Mouse (Mus musculus) brain, embryonic 18.5 days (tissue): Measurements from ENCODE around the gene Tcte2.
A peak's percentile ranks its signal among the peaks of the same experiment; 100 is the strongest.
"Not testable (repeated sequence)": the region's sequence is repeated elsewhere in the genome, so short reads cannot be mapped to it uniquely, and the experiment has no call there.

Experiments
- DNase-seq: peaks from one replicate; pipeline ENCODE4 v3.0.0-alpha.2; 2012; ENCODE audit warnings: low read depth, low spot score

Gene Tcte2

DNA sequence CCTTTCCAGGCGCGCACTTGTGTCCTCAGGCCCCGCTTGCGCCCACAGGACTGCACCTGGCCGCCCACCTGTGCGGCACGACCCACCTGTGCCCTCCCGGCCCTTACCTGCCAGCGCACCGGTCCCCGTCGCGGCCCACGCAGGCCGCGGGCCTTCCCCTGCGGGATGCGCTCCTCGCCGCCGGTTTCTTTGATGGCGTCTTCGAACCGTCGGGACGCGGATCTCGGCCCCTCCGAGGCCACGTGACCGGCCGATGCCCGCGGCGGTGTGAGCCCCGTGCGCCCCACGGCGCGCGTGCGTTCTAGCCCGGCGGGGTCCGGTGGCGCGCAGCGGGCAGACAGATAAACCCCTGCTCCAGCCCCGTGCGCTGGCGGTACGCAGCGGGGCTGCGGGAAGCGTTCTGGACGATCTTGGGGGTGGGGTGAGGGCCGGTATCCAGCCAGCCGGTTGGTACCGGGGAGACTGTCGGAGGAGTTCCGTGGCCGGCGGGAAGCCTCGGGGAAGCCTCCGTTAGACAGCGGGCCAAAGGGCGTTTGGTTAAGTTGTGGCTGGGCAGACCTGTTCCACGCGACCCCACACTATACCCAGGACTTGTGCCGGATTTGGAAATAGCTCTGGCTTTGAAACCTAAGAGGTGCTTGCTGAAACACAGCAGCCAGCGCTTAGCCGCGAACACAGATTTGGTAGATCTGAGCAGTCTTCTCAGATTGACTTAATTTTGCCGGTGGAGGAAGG lies at the start of gene Tcte2:
Gene Tcte2 (minus strand): TSS at position 647 of the 735 bp plus-strand sequence.
- no peak for DNase-seq

DNA sequence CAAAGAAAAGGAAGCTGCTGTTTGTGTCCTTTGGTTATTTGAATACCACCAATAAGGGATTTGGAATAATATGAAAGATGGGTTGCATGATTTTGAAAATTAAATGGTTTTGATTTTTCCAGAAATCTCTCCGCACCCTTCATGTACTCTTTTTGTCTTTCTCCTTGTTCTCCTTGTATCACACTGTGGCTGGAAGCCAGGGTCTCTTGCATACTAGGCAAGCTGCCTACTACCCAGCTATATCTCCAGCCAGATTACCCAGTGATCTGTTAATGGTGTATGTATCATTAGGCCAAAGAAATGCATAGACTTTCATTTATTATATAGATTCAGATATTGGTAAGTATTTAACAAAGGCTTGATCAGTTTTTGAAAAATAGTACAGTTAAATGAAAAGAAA lies 44.4 kb upstream of the Tcte2 start:
- no peak for DNase-seq

DNA sequence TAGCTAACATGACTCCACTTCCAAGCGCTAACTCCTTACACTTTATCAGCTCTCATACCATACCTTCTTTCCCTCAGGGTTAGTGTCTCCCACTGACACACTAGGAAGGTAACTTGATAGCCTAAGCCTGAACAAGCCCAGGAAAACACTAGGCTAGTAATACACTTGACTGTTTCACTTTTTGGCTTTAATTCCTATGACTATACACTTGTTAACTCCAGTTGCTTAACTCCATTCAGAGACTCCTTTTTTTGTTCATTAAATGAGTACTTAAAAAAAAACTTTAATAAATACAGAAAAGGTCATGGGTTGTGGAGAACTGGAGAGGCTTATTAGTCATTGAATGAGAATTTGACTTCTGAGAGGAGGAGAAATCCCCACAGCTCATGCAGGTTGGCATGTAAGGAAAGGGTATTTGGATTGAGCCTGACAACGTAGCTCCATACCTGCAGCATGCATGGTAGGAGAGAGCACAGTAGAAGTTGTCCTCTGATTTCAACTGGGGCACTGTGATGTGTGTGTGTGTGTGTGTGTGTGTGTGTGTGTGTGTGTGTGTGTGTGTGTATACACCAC lies 41.3 kb upstream of the Tcte2 start:
- DNase-seq: no peak

DNA sequence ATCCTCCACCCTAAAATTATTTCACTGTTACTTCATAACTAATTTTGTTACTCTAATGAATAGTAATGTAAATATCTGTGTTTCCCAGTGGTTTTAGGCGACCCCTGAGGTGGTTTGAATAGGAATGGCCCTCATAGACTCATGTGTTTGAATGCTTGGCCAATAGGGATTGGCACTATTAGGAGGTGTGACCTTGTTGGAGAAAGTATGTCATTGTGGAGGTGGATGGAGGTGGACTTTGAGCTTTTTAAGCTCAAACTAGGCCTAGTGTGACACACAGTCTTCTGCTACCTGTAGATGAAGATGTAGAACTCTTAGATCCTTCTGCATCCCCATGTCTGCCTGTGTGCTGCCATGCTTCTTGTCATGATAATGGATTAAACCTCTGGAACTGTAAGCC lies 36.1 kb upstream of the Tcte2 start:
- DNase-seq: no peak

DNA sequence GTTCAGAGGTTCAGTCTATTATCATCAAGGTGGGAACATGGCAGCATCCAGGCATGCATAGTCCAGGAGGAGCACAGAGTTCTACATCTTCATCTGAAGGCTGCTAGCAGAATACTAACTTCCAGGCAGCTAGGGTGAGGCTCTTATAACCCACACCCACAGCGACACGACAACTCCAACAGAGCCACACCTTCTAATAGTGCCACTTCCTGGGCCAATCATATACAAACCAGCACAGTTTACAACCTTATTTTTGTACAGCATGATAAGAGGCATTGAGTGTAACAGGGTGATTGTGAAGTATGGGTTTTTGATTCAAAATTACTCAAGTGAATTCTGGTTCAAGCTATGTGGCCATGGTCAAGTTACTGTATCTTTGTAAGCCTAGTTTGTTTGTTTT lies 28.4 kb upstream of the Tcte2 start:
- not testable (repeated sequence) for DNase-seq

DNA sequence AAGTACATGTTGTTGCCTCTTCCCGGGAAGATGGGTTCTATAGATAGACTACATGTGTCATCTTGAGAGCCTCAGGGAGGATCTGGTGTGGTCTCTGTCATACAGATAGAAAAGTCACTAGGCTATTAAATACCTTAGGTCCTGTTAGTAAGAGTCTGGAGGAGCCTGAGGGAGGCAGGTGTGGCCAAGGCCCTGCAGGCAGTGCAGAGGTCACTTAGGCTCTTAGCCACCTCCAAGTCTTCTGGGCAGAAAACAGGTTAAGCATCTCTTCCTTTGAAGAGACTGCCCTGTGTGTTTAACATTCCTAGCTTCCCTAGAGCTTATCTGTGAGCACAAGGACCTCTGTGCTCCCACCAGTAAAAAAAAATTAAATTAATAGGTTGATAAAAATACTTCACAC lies 21.8 kb upstream of the Tcte2 start:
- no peak for DNase-seq

DNA sequence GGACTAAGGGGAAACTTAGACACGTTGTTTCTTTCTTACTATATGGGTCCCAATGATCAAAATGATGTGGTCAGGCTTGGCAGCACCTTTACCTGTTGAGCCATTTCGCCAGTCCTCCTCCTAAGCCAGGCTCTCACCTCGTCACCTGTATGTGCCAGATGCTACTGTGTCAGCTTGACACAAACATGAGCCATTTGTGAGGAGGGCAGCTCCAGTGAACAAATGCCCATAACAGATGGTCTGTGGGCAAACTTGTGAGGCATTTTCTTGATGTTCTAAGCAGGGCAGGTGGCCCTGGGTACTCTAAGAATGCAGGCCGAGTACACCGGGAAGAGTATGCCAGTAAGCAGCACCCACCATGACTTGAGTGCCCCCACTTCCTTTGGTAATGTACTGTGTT lies 20.3 kb upstream of the Tcte2 start:
- DNase-seq: no peak

DNA sequence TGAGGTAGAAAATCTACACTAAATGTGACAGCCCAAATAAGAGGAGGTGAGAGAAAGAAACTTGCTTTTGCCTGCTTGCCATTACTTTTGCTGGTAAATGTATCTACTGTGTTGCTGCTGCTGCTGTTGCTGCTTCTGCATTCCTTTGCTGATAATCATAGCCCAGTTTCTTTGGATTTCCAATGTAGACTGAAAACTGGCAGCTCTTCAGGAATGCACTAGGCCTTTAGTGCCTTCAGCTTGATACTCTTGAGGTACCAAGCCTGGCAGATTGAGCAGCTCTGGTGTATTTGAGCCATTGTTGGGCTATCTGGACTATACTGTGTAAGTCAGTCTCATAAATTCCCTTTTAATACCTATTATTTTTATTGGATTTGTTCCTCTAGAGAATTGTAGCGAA lies 17.2 kb upstream of the Tcte2 start:
- no peak for DNase-seq

DNA sequence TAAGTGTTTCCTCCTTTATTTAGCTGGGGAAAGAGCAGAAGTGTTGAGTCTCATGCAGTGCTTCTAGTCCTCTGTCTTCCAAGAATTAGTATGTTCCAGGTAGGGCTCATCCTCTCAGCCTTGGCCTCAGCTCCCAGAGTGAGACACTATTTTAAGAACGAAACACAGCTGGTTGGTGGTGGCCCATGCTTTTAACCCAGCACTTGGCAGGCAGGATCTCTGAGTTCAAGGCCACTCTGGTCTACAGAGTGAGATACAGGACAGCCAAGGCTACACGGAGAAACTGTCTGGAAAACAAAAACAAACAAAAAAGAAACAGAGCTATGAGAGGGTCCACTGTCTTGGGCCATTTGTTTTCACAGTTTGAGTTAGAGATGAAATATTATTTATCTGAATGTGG lies 16.1 kb upstream of the Tcte2 start:
- no peak for DNase-seq

DNA sequence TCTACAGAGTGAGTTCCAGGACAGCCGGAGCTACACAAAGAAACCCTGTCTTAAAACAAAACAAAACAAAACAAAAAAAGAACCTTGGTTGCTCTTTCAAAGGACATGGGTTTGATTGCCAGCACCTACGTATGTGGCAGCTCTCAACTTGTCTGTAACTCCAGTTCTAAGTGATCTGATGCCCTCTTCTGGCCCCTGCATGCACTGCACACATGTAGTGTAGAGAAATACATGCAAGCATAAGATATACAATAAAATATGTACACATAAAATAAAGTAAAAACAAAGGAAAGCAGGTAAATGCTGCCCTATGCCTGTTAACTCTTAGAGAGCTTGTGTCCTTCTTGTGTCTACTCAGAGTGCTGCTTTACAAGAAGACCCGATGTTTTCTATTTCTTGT lies 7.6 kb upstream of the Tcte2 start:
- DNase-seq: no peak

DNA sequence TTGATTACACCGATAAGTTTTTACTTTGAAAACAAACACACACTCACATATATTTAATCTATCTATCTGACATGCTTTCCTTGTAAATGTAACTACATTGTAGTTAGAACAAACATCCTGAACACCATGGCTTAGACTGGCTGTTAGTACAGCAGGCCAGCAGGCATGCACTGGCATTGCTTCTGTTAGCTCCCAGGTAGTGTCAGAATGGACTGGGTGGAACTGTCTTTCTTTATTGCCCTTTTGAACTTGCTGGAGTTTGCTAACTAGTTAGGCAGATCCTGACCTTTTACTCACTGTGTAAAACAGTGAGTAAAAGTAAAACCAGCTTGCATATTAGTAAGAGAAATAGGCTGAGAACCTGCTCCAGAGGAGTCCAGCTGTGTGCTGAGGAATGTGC lies 6.9 kb upstream of the Tcte2 start:
- no peak for DNase-seq

DNA sequence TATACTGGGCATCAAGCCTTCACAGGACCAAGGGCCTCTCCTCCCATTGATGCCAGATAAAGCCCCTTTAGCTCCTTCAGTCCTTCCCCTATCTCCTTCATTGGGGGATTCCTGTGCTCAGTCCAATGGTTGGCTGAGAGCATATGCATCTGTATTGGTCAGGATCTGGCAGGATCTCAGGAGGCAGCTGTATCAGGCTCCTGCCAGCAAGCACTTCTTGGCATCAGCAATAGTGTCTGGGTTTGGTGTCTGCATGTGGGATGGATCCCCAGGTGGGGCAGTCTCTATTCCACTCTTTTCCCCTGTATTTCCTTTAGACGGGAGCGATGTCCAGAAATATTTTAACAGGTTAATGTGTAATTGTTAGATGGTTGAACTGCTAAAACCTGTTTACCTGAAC lies 3.3 kb upstream of the Tcte2 start:
- not testable (repeated sequence) for DNase-seq

DNA sequence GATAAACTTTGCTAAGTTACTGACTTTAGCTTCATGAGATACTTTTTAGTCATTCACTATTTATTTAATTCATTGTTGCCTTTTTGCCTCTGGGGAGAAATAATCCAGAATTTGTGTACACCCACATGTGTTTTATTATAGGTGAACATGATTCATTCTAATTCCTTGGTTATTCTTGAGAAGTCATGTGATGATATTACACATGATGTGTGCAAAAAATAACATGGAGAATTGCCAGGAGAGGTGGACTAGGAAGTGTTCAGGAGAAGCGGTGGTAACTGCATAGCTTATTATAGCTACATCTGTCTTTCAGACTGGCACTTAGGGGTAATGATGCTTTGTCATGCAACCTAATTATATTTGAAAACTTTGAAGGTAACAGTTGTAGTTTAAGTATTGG lies 2.2 kb upstream of the Tcte2 start:
- no peak for DNase-seq

DNA sequence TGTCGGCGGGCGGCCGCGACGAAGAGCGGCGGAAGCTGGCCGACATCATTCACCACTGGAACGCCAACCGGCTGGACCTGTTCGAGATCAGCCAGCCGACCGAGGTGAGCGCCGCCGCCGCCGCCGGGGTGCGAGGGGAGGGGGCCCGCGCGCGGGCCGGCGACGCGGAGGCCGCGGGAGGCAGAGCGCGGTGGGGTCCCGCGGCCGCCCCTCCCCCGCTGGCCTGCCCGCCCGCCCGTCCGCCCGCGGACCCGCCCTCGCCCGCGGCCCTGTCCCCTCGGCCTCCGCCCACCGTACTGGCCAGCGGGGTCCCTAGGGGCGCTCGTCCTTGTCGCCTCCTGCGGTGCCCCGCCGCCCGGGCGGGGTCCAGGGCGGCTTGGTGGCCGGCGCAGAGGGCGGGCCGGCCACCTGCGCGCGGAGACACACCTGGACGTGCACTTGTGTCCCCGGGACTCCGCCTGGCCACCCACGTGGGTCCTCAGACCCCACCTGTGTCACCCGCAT lies 898 bp downstream of the Tcte2 start:
- no peak for DNase-seq

DNA sequence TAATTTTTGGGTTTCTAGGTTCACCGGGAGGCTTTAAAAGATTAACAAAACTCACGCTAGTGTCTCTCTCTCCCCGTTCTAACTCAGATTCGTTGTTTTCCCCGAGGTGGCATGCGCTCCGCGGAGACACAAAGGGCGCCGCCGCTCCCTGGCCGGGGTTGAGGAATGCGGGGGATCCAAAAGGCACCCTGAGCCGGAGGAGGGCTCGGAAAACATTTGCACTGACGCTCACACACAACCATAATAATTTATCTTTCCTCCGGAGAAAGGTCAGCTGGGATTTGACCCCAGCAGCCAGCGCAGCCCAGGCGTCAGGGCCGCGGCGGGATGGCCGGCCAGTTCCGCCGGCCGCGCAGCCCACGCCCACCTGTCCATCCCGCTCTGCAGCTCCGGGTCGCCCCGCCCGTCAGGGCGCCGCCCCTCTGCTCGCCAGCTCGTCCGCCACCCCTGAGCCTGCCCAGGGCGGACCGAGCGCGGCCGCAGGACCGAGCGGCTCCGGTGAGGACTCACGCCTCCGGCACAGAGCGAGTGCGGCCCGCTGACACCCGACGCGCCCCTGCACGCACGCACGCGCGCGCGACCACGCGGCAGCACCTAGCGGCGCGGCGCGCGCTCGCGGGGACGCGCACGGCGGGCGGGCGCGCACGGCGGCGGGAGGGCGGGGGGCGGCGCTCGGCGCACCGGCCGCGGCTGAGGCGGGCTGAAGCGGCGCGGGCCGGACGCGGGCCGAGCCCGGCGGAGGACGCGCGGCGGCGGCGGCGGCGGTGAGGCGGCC lies 1.6 kb downstream of the Tcte2 start, which contains the start of gene Afdn:
Gene Afdn (plus strand): TSS at position 687 of the 775 bp plus-strand sequence.
- peak; percentile 59 for DNase-seq

DNA sequence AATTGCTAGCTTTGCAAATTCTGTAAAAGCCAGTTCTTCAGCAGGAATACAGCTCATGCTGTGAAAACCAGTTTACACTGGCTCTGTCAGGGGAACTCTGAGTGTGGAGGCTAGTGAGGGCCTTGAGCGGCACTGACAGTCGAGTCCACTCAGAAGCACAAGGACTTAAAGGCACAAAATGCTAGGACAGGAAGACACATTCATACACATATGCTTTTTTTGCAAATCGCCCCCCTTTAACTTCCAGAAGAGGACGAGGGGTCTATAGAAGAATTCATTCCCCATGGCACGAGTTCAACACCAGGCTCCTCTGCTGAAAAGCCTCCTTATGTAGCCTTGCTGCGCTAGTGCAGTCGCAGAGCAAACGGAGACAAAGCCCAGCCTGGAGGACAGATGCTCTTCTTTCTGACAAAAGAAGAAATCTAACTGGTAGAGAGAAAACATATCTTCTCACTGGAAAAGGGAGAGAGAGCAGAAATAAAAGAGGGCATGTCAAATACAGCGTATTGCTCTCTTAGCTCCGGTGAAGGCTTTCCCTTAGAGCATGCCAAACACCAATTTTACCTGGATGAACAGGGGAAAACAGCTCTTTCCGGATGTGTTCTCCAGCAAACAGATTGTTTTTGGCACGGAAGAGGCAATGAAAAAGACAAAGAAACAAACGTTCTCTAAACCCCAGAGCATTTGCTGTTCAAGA lies 2.3 kb downstream of the Tcte2 start:
- DNase-seq: peak; percentile 58

DNA sequence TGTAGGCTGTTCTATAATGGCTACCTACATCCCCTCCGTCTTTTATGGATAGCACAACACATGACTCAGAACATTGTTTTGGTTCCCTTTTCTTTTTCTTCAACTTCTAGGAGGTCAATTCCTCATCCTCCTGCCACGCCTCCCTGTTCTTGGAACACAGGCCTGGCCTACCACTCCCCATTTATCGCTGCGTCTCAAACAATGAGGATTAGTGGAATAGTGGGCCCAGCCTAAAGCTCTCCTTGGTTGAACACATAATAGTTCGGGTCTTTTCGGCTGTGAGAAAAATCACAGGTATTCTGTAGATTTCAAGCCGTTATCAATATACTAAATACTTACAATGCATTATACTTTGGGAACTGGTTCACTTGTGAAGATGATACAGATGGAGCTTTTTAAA lies 3.0 kb downstream of the Tcte2 start:
- DNase-seq: no peak

DNA sequence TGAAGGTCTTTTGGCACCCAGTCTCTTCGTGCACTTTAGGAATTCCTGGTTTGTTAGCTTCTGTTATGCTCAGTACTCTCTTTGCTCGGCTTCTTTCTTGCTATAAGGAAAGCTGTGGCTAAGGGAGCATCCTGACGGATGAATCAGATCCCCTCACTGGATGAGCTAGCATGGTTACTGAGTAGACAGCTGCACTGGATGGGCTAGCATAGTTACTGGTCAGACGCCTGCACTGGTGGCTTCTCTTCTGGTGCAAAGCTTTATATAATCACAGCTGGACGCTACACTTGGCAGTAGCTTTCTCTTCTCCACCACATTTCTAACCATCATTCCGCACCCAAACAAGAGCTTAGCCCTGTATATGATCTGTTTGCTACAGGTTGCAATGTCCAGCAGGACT lies 6.7 kb downstream of the Tcte2 start:
- DNase-seq: no peak

DNA sequence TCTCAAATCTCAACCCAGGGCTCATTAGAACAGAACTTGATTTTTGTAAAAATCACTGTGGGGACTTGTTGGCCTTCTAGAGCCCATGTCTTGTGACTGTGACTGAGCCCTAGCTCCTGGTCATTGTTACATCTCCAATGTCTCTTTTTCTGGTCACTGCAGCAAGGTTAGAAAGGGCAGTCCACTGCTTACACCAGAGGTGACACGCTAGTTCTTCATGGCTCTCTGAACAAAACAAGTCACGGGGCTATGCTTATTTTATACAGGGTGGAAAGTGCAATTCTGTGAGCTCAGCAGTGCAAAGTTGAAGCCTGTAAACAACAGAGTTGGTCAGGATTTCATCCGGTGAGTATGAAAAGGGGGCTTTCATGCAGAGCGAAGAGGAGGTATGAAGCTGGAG lies 7.7 kb downstream of the Tcte2 start:
- DNase-seq: no peak

DNA sequence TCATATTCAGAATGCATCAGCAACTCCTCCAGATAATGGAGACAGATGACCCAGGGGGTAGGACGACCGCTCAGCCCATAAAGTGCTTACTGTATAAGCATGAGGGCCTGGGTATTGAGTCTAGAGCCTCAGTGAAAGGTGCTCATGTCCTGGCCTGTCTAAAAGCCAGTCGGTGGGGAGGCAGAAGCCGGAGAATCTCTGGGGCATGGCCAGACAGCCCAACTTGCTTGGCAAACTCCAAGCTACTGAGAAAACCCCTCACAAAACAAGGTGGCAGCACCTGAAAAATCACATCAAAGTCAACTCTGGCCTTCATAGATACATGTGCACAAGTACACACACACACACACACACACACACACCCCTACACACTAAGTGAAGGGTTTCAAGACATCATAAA lies 12.6 kb downstream of the Tcte2 start:
- no peak for DNase-seq

DNA sequence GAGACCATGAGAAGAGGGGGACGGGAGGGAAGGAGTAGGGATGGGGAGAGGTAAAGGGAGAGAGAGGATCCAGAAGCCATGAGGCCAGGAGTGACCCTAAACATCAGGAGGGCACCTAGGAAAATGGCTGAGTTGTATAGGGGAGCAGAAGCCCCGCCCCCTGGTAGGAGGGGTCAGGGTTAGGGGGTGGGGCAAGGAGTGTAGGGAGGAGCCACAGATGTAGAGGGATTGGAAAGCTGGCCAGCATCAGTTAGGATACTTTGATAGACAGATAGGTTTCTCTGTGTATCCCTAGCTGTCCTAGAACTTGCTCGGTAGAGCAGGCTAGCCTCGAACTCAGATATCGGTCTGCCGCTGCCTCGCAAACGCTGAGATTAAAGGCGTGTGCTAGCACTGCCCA lies 13.9 kb downstream of the Tcte2 start:
- DNase-seq: no peak

DNA sequence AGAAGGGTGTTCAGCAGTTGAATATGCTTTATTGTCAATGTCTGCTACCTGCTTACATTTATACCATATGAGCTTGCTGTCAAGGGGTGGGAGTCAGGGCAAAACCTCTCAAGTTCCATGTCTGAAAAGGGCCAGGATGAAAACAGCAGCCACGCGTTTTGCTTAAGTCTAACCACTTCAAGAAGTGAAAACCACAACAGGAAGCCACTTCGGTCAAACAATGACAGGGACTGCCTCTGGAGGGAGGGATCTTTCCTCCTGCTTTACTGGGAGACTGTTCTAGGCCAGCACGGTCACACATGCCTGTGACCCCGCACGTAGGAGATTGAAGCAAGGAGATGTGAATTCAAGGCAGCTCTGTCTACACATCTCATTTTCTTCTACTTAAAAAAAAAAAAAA lies 15.3 kb downstream of the Tcte2 start:
- no peak for DNase-seq
